Mouse (Mus musculus) brain, embryonic 18.5 days (tissue): ENCODE results near the gene Fbf1.
"Not testable (repeated sequence)": the region's sequence is repeated elsewhere in the genome, so short reads cannot be mapped to it uniquely, and the experiment has no call there.

Experiments used
- DNase-seq: peaks from one replicate; pipeline ENCODE4 v3.0.0-alpha.2; 2012; ENCODE audit warnings: low read depth, low spot score

Fbf1 gene

GRCm38 (mm10) chr11:116108464-116109137 is 59.4 kb downstream of the Fbf1 start:
- DNase-seq = no peak

- no peak for DNase-seq
These were observed 60.1 kb downstream of the Fbf1 start for GRCm38 (mm10) chr11:116107777-116108285.

GRCm38 (mm10) chr11:116106963-116107776 is 60.8 kb downstream of the Fbf1 start:
- DNase-seq = no peak

GRCm38 (mm10) chr11:116106154-116106962 is 61.6 kb downstream of the Fbf1 start:
- DNase-seq = no peak

- no peak for DNase-seq
These were observed 62.9 kb downstream of the Fbf1 start for GRCm38 (mm10) chr11:116105065-116105464.

- no peak for DNase-seq
These were observed 63.8 kb downstream of the Fbf1 start for GRCm38 (mm10) chr11:116104006-116104646.

GRCm38 (mm10) chr11:116103572-116103971 is 64.4 kb downstream of the Fbf1 start:
- DNase-seq = no peak

GRCm38 (mm10) chr11:116102472-116102871 is 65.5 kb downstream of the Fbf1 start:
- DNase-seq = no peak

GRCm38 (mm10) chr11:116101931-116102381 is 66.0 kb downstream of the Fbf1 start:
- no peak for DNase-seq

- no peak for DNase-seq
These were observed 67.1 kb downstream of the Fbf1 start for GRCm38 (mm10) chr11:116100839-116101238.

GRCm38 (mm10) chr11:116100385-116100784 is 67.6 kb downstream of the Fbf1 start:
- DNase-seq = no peak

GRCm38 (mm10) chr11:116099462-116099861 is 68.5 kb downstream of the Fbf1 start:
- DNase-seq = no peak

- no peak for DNase-seq
These were observed 69.1 kb downstream of the Fbf1 start for GRCm38 (mm10) chr11:116098711-116099460.

- DNase-seq = no peak
These were observed 71.5 kb downstream of the Fbf1 start for GRCm38 (mm10) chr11:116096213-116097108.

GRCm38 (mm10) chr11:116095573-116095972 is 72.4 kb downstream of the Fbf1 start:
- DNase-seq = no peak

GRCm38 (mm10) chr11:116093771-116094565 is 74.0 kb downstream of the Fbf1 start:
- no peak for DNase-seq

- not testable (repeated sequence) for DNase-seq
These were observed 75.0 kb downstream of the Fbf1 start for GRCm38 (mm10) chr11:116092959-116093358.
